Mouse (Mus musculus): ENCODE data around the gene Cdc27.

GRCm38 (mm10) chr11:104599265-104599945 lies 49.0 kb upstream of the Cdc27 start:
- no peak for TF ChIP-seq CTCF (IDR thresholded peaks at IDR 0.05; ENCODE audit: extremely low read depth, insufficient read depth, insufficient read length, insufficient replicate concordance)
- no peak for TF ChIP-seq POLR2A (IDR thresholded peaks at IDR 0.05; ENCODE audit: low read depth, low read length)
